Mouse (Mus musculus) embryonic stem cell, embryonic (primary cell): ENCODE data around the gene Kansl2.

Experiments
- CTCF ChIA-PET, 4 experiments: fragments of 300-600 bp in 2 of 4; fragments of 350-600 bp in 2 of 4; sonication (Branson Sonifier 250); formaldehyde crosslinking; loops; one replicate each; lab custom pipeline; 2022; ENCODE audit warnings: inconsistent platforms in 2 of 4; lab: Charles Lee
- POLR2A ChIA-PET, 4 experiments: fragments of 300-600 bp in 2 of 4; fragments of 350-600 bp in 2 of 4; sonication (Branson Sonifier 250); formaldehyde crosslinking; loops; one replicate each; lab custom pipeline; 2022; ENCODE audit warnings: antibody characterized with exemption in 4 of 4, inconsistent platforms in 1 of 4; lab: Charles Lee

Kansl2 gene

DNA sequence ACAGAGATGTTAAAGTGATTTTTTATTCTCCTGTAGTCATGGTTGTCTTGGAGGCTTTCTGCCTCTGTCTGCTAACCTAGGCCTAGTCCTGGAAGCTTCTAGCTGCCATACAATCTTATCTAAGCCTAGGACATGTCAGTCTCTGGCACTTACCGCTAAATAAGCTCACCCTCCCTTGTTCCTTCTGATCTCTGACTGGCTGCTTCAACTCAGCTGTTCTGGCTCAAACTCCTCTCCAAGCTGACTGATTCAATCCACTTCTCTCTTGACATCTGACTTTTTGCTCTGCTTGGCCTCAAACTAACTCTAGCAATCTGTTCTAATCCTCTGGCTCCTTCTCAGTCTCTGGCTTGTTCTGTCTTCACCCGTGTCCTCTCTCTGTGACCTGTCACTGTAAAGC, 19.2 kb downstream of the Kansl2 start:
- ChIA-PET CTCF (interaction anchor here in 1 of 4 experiments (0.7 to 0.9 kb wide), 2 partner anchors 50 to 117 kb away, joined by 3 to 4 read pairs; no protein-coding TSS in a partner anchor), POLR2A (interaction anchor here in 3 of 4 experiments (1.2 to 7.5 kb wide), 6 partner anchors 9 to 53 kb away, joined by 3 to 127 read pairs (median 4); partner anchors contain the start of gene Kansl2 (in 1 of the 3))

DNA sequence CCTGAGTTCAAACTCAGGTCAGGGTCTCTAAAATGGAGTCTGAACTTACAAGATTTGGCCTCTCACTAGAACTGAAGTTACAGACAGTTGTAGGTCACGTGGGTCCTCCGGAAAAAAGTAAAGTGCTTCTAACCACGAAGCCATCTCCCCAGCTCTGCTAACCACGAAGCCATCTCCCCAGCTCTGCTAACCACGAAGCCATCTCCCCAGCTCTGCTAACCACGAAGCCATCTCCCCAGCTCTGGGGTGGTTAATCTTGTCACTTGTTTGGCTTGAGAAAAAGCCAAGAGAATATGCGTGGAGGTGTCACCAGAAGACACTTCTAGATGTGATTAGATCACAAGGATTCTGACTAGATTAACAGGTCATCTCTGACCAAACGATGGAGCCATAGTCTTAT, 19.9 kb downstream of the Kansl2 start:
- CTCF ChIA-PET = interaction anchor here in 2 of 4 experiments (0.7 to 1.1 kb wide), 3 partner anchors 51 to 1943 kb away, joined by 3 to 11 read pairs (median 4); no protein-coding TSS in a partner anchor
- POLR2A ChIA-PET = interaction anchor here in 2 of 4 experiments (1.0 to 7.5 kb wide), 4 partner anchors 9 to 16 kb away, joined by 3 to 127 read pairs (median 7); partner anchors contain the start of gene Kansl2 (in 1 of the 2)

DNA sequence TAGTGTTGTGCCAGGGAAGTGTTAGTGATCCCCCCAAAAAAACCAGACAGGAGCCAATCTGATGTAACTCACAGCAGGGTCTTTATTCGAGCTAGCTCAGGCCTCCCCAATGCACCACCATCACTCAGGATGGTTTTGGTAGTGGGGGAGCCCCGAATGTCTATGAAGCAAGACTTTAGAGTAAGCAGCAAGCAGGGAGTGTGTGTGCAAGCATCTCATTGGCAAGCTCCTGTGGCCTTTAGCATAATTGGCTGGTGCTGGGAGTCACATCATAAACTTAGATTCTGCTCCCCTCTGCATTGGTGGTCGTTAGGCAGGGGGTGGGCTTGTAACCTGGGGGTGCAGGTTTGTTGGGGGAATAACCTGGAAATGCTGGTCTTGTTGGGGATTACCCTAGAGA, 20.4 kb downstream of the Kansl2 start:
- ChIA-PET CTCF (interaction anchor here in 2 of 4 experiments (0.7 to 1.3 kb wide), 3 partner anchors 9 to 1943 kb away, joined by 3 to 11 read pairs (median 3); no protein-coding TSS in a partner anchor), POLR2A (interaction anchor here in 3 of 4 experiments (0.6 to 7.5 kb wide), 5 partner anchors 9 to 109 kb away, joined by 3 to 127 read pairs (median 6); partner anchors contain the start of gene Kansl2 (in 1 of the 3))

DNA sequence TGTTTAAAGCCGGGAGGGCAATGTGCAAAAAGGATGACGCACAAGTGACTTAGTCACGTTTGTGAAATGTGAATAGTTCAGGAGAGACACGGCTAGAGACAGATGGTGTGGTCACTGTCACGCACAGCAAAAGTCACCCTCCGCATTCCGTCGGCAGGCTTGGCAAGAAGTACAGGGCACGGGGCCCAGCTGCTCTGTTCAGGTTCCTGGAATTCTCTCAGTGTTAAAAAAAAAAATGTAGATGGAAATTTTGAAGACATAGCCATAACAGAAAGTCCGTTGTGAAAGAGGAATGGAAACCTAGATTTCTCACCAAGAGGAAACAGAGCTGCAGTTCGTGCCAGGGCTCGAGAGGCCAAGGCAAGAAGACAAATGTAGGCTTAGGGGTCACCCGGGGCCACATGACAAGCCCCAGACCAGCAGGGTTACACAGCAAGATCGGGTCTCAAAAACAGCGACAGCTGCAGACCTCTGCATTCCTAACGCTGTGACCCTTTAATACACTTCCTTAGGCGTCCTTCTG, 21.2 kb downstream of the Kansl2 start:
- ChIA-PET CTCF (interaction anchor here in 1 of 4 experiments (1.3 kb wide), 1 partner anchor 8 kb away, joined by 3 read pairs; no protein-coding TSS in a partner anchor), POLR2A (interaction anchor here in 2 of 4 experiments (0.6 to 3.5 kb wide), 3 partner anchors 7 to 110 kb away, joined by 4 to 11 read pairs (median 6); no protein-coding TSS in a partner anchor)

DNA sequence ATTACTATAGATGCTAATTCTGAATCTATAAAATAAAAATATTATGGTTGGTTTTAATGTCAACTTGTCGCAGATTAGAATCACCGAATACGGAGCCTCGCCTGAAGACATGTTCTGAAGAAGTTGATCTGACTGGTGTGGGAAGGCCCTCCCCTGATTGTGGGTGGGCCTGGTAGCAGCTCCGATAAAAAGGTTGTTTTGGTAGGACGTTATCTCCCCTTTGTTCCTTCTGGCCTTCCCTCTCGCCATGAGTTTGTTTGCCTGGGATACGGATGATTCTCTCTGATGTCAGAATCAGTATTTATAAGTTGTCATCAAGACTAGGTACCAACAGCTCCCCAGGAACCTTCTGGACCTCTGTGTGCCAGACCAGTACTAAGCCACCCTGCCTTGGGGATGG, 21.8 kb downstream of the Kansl2 start:
- ChIA-PET CTCF (interaction anchor here in 1 of 4 experiments (1.3 kb wide), 1 partner anchor 8 kb away, joined by 3 read pairs; no protein-coding TSS in a partner anchor), POLR2A (interaction anchor here in 2 of 4 experiments (0.6 to 3.5 kb wide), 3 partner anchors 8 to 19 kb away, joined by 3 to 11 read pairs (median 4); no protein-coding TSS in a partner anchor)

DNA sequence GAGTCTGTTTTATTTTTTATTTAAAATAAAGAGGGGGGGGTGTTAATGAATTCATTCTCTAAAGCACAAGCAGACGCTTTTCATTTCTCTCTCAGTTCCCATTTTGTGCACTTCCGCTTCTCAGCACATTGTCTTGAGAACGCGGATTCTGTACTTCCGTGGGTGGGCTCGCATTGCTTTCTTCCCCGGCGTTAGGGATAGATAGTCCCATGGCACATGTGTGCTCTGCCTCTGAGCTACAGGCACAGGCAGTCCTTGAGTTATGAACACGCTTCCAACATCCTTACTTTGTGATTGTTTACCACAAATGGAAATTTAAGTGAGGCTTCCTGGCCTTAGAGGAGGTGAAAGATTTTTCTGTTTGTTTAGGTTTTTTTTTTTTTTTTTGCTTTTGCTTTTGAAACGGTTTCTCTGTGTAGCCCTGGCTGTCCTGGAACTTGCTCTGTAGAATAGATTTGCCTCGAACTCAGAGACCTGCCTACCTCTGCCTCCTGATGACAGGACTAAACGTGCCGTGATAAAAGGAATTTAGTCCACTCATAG, 22.6 kb downstream of the Kansl2 start:
- ChIA-PET CTCF (interaction anchor here in 1 of 4 experiments (0.7 kb wide), 1 partner anchor 1195 kb away, joined by 3 read pairs; no protein-coding TSS in a partner anchor), POLR2A (interaction anchor here in 3 of 4 experiments (0.6 to 3.5 kb wide), 6 partner anchors 11 to 362 kb away, joined by 3 to 11 read pairs (median 4); partner anchors contain the start of gene Rnd1 (in 1 of the 3))

DNA sequence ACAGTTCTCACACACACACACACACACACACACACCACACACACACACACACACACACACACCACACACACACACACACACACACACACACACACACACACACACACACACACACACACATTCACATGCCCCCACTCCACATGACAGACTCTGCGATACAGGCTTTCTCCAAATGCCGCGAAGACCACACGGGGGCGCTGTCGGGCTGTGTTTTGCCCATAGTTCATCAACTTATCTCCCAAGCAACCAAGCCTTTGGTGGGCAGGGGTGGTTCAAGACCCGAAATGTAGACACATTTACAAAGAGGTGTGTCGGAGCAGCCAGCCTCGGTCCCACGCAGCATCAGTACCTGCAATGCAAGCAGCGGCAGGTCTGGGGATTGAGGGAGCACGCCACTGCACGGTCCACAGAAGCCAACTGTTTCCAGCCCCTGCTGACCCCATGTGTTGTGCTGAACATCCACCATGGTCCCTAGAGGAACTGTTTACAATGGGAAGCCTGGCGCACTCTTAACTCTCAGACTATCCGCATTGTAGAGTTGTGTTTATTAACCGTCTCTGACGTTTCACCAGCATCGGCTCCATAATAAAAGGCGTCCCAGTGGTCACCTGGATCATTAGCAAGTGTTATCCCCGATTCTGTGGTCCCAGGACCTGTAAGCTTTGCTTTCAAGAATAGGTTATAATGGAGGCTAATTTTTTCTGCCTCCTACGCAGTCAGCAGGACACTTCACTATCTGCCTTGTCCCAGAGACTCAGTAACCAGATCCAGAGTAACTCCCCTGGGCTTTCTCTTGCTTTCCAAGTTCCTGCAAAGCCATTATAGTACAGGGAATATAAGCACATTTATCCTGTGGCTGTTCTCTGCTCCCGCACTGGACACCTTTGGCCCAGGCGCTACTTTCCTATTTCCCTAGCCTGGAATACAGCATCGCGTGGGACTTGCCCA, 23.4 kb downstream of the Kansl2 start:
- ChIA-PET POLR2A (interaction anchor here in 3 of 4 experiments (0.7 to 3.5 kb wide), 6 partner anchors 9 to 362 kb away, joined by 3 to 11 read pairs (median 4); partner anchors contain the start of gene Rnd1 (in 1 of the 3)), CTCF (interaction anchor here in 2 of 4 experiments (0.6 to 0.7 kb wide), 2 partner anchors 297 to 1194 kb away, joined by 3 read pairs; no protein-coding TSS in a partner anchor)

DNA sequence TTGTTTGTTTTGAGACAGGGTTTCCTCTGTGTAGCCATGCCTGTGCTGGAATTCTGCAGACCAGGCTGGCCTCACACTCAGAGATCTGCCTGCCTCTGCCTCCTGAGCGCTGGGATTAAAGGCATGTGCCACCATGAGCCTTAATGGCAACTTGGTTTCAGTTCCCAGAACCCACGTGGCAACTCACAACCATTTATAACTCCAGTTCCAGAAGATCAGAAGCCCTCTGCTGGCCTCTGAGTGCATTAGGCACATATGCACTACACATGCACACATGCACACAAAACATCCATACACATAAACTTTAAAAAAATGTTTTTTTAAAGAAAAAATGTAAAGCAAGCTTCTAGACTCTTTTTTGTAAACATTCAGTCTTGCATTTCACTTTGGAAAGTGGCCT, 24.7 kb downstream of the Kansl2 start:
- POLR2A ChIA-PET = interaction anchor here in 1 of 4 experiments (1.3 kb wide), 1 partner anchor 8 kb away, joined by 3 read pairs; no protein-coding TSS in a partner anchor
- CTCF ChIA-PET = interaction anchor here in 1 of 4 experiments (0.7 kb wide), 1 partner anchor 340 kb away, joined by 3 read pairs; no protein-coding TSS in a partner anchor

DNA sequence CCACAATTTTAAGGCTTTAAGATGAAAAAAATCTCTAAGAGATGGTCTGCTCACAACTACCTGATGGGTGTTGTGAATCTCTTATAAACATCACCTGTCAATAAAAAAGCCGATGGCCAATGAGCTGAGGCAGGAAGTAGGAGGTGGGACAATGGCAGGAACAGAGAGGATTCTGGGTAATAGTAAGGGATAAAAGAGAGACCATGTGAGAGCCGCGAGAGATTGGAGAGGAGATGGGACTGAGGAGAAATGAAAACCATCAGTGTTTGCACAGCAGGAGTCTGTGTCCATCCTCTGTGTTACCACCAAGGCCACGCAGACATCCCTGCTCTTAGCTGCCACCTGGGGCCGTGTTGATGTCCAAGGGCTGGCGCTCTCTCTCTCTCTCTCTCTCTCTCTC, 26.7 kb downstream of the Kansl2 start:
- ChIA-PET POLR2A (interaction anchor here in 3 of 4 experiments (0.6 to 1.7 kb wide), 24 partner anchors 9 to 1422 kb away, joined by 3 to 8 read pairs (median 4); partner anchors contain the start of genes Arf3 (in 1 of the 3) and Prkag1 (in 1 of the 3)), CTCF (interaction anchor here in 3 of 4 experiments (0.6 to 2.9 kb wide), 11 partner anchors 10 to 457 kb away, joined by 3 to 39 read pairs (median 5); partner anchors contain the start of gene Fkbp11 (in 1 of the 3))

DNA sequence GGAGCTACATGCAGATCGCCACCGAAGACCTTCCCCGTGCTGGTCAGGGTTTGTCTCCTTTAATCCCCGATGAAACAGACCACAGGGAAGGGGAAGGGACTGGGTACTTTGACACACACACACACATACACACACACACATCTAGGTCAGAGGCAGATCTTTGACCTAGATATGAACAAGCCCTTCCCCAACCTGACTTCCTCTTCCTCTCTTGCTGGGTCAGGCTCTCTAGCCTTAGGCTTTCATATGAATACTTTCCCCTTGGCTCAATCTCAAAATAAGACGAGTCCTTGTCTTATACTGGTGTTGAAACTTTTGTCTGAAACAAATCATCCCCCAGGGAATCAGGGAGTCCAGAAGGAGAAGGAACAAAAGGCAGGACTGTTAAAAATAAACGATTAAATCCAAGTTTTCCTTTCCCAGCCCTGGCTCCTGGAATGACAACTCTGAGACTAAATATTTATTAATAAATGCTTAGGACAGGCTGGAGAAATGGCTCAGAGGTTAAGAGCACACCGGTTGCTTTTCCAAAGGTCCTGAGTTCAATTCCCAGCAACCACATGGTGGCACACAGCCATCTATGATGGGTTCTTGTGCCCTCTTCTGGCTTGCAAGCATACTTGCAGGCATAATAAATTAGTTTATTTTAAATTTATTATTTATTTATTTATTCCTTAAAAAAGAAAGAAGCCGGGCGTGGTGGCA, 27.7 kb downstream of the Kansl2 start:
- ChIA-PET CTCF (interaction anchor here in 3 of 4 experiments (0.6 to 2.9 kb wide), 7 partner anchors 11 to 720 kb away, joined by 4 to 39 read pairs (median 6); partner anchors contain the start of gene Fkbp11 (in 1 of the 3)), POLR2A (interaction anchor here in 3 of 4 experiments (0.7 to 1.7 kb wide), 15 partner anchors 11 to 1423 kb away, joined by 3 to 8 read pairs (median 4); partner anchors contain the start of genes Arf3 (in 1 of the 3) and Prkag1 (in 1 of the 3))

DNA sequence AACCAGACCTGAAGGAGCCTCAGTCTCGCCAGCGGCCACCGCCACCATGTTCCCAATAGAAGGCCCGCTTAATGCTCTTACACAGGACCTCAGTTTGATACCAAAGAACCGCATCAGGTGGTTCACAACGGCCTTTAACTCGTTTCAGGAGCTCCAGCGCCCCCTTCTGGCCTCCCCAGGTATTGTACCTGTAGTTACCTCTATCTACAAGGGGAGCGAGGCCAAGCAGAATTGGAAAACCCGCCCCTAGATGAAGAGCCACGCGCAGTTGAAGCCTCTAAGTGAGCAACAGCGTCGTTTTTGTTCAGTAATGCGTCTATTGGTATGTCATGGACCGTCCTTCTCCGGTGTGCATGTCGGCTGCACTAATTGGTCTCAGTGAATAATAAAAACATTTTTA, 29.6 kb downstream of the Kansl2 start:
- POLR2A ChIA-PET = interaction anchor here in 3 of 4 experiments (0.5 to 1.6 kb wide), 8 partner anchors 12 to 249 kb away, joined by 3 to 9 read pairs (median 4); partner anchors contain the start of gene Kansl2 (in 1 of the 3)
- CTCF ChIA-PET = interaction anchor here (0.5 to 2.5 kb wide), 25 partner anchors 8 to 655 kb away, joined by 3 to 15 read pairs (median 3); no protein-coding TSS in a partner anchor

DNA sequence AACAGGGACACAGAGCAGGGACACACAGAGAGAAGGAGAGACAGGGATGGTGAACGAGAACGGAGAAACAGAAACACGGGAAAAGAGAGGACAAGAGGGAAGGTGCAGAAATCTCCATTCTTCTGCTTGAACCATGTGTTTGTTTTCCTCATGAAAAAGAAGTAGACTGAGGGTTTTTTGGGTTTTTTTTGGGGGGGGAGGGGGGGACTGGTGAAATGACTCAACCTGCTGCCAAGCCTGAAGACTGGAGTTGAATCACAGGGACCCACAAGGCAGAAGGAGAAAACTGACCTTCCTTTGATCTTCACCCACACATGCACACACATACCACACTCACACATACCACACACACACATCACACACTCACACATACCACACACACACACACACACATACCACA, 30.7 kb downstream of the Kansl2 start:
- CTCF ChIA-PET = interaction anchor here in 2 of 4 experiments (1.1 to 1.5 kb wide), 3 partner anchors 25 to 129 kb away, joined by 3 to 4 read pairs (median 3); no protein-coding TSS in a partner anchor
- POLR2A ChIA-PET = no interaction called here

DNA sequence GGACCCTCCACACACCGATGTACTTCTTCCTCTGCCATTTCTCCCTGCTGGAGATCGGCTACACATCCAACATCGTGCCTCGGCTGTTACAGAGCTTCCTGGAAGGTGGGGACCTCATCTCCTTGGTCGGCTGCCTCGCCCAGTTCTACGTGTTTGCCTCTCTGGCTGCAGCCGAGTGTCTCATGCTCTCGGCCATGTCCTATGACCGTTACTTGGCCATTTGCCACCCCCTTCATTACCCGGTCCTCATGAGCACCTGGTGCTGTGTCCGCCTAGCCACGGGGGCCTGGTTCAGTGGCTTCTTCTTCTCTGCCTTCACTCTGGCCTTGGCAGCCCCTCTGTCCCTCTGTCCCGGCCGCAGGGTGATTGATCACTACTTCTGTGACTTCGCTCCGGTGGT, 36.4 kb downstream of the Kansl2 start:
- ChIA-PET CTCF (interaction anchor here in 2 of 4 experiments (0.7 to 1.3 kb wide), 3 partner anchors 20 to 366 kb away, joined by 3 to 4 read pairs (median 3); no protein-coding TSS in a partner anchor), POLR2A (no interaction called here)

DNA sequence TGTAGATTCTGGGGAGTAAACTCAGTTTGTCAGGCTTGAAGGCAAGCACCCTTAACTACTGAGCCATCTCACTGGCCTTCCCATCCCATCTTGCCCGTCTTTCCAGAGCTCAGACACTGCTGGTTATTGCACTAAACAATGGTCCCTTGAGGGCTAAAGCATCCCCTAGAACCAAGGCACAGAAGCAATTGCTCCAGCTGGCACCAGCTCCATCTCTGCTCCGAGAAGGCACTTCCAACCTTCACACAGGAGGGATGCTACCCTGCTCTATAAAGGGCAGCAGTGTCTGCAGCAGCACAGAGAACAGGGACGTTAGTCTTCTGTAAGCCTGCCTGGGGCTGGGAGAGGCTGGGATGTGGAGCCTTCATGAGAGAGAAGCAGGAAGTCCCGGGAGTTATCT, 42.0 kb downstream of the Kansl2 start, which contains the start of gene Olfr279:
Gene Olfr279 (plus strand): TSS at position 301 of the 400 bp plus-strand sequence.
- ChIA-PET CTCF (interaction anchor here in 2 of 4 experiments (0.5 to 0.7 kb wide), 3 partner anchors 311 to 332 kb away, joined by 3 to 5 read pairs (median 3); no protein-coding TSS in a partner anchor), POLR2A (no interaction called here)

DNA sequence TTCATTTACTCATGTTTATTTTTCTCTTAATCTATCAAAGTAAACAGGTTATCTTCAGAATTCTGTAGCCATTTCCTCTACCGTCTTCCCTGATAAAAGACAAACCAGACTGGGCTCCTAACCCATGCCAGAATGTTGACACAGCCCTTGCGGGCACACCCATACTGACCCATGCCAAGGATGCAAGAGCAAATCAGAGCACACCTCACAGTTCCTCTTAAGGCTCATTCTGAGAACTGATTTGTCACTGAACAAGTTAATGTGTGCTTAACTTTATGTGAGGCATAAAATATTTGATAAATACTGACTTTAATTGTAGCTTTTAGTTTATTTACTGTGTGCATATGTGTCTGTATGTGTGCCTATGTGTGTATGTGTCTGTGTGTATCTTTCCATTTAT, 42.7 kb downstream of the Kansl2 start:
- ChIA-PET CTCF (no interaction called here), POLR2A (no interaction called here)

DNA sequence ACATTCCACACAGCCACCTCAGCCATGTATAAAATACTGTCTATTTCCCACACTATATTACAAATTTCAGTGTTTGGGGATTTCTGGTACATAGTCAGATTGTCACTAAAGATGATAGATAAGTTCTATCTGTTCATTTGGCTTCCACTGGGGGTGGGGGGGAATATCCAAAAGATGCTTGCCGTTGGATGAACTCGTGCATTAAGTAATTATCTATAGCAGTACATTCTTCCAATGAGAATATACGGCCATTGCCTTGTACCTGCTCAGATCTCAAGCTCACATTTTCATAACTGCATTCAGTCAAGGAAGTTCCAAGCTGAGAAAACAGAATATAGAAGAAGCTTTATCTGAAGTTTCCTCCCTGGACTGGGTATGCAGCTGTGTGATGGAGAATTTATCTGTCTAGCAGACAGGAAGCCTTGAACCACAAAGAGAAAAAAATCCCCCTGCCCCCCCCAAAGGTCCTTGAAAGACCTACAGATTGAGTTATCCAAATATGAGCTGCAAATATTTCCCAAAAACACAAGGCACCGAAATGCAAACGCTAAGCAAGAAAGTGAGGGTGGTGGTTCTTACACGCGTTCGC, 47.5 kb downstream of the Kansl2 start:
- ChIA-PET CTCF (interaction anchor here in 1 of 4 experiments (0.6 kb wide), 1 partner anchor 710 kb away, joined by 4 read pairs; no protein-coding TSS in a partner anchor), POLR2A (interaction anchor here in 1 of 4 experiments (0.6 kb wide), 1 partner anchor 632 kb away, joined by 4 read pairs; no protein-coding TSS in a partner anchor)
